Mouse (Mus musculus) kidney, postnatal 0 days (tissue): ENCODE data around the gene Zbtb39. TPM values are rescaled to one million over a fixed set of nuclear protein-coding genes. Genes with fewer than 3 reads are reported as not detected.

Source experiments
- ATAC-seq: fragments of 200-750 bp; cut with Nextera tagmentation; replicated peaks from 2 replicates; pipeline ENCODE4 v1.8.0; 2017; ENCODE audit warnings: low read depth, moderate number of reproducible peaks, moderate TSS enrichment, moderate library complexity; ENCODE audit not compliant: low FRiP score
- DNase-seq: peaks from one replicate; pipeline ENCODE4 v3.0.0-alpha.2; 2016; ENCODE audit warnings: low spot score
- H3K27ac ChIP-seq: fragments of 300-500 bp; sonication (generic); 2 replicates; pipeline ENCODE4 v1.5.1; 2014; ENCODE audit warnings: mild to moderate bottlenecking
- H3K27me3 ChIP-seq: fragments of 300-500 bp; sonication (generic); 2 replicates; pipeline ENCODE4 v1.6.1; 2014; ENCODE audit warnings: low read length, mixed read lengths; ENCODE audit not compliant: insufficient read depth
- H3K36me3 ChIP-seq: fragments of 300-500 bp; sonication (generic); 2 replicates; pipeline ENCODE4 v1.6.1; 2014; ENCODE audit warnings: low read length, mixed read lengths; ENCODE audit not compliant: insufficient read depth
- H3K4me1 ChIP-seq: fragments of 300-500 bp; sonication (generic); replicated peaks from 2 replicates; pipeline ENCODE4 v1.6.1; 2014; ENCODE audit warnings: antibody characterized with exemption, low read length, mixed read lengths; ENCODE audit not compliant: insufficient read depth
- H3K4me2 ChIP-seq: fragments of 300-500 bp; sonication (generic); 2 replicates; pipeline ENCODE4 v1.6.1; 2014; ENCODE audit warnings: mild to moderate bottlenecking, low read length, moderate library complexity, mixed read lengths
- H3K4me3 ChIP-seq: fragments of 300-500 bp; sonication (generic); replicated peaks from 2 replicates; pipeline ENCODE4 v1.5.1; 2014; ENCODE audit warnings: low read depth, low read length
- H3K9ac ChIP-seq: fragments of 300-500 bp; sonication (generic); 2 replicates; pipeline ENCODE4 v1.6.1; 2014; ENCODE audit warnings: low read depth, low read length
- H3K9me3 ChIP-seq: fragments of 300-500 bp; sonication (generic); replicated peaks from 2 replicates; pipeline ENCODE4 v1.6.1; 2016; ENCODE audit warnings: low read length, inconsistent platforms, mixed read lengths
- CTCF ChIP-seq: IDR thresholded peaks from 2 replicates; pipeline ENCODE4 v1.5.1; 2016; ENCODE audit warnings: antibody characterized with exemption, low read depth, mild to moderate bottlenecking, moderate library complexity
- WGBS: fragments of 180-500 bp; shearing (Covaris S2); extraction: QIAGEN DNeasy Blood & Tissue Kit; methylation state at CpG from one replicate; pipeline ENCODE4 v1.1.7; 2014; 5-methylcytosine and 5-hydroxymethylcytosine counted together
- polyA plus RNA-seq: library from polyadenylated mRNA; unstranded; fragments of >200 nt; fragmentation: Nextera tagmentation; extraction: Ambion mirVana; gene quantifications from 2 replicates; pipeline ENCODE4 v1.2.1, GENCODE M21; 2015

Zbtb39 gene
- polyA plus RNA-seq, 1 experiment from 2014 or later = 2.8 TPM

GRCm38 (mm10) chr10:127721671-127722418 lies 17.5 kb upstream of the Zbtb39 start:
- ATAC-seq = peak; percentile 23
- Histone ChIP-seq H3K27ac (peak overlapping the region; percentile 85), H3K9ac (peak overlapping the region; percentile 51), H3K4me1 (no peaks in the 10 kb centered on the region; the same call in 1 of the 2 replicates), H3K4me3 (peak overlapping the region; percentile 14), H3K36me3 (no peaks in the 10 kb centered on the region), H3K27me3 (0 out of 2 replicates have a peak, but pooled peaks cover 3% of the 10 kb centered on the region), H3K9me3 (no peaks in the 10 kb centered on the region), H3K4me2 (peak overlapping the region; percentile 46)
- 3% methylated on average over 20 of the region's 20 CpGs for WGBS
- DNase-seq = peak; percentile 75
- TF ChIP-seq CTCF = no peak

DNA sequence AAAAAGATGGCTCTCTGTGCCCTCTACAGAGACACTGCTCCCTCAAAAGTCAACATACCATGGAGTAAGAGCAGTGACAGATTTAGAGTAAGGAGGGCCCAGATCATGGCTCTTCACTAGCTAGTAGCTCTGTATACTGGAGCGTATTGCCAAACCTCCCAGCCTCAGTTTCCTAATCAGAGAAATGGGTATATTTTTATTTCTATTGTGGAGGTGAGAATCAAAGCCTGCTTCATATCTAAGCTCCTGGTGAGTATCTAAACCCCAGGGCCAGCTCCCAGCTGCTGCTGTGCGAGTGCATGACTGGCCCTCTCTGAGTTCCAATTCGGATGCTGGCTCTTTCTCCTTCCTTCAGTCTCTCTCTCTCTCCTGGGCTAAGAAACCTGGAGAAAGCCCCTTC lies 15.2 kb upstream of the Zbtb39 start, which contains the start of gene Tac2:
Gene Tac2, plus strand, starts transcription at position 301 of the 400 bp plus-strand sequence.
- 0 out of 2 replicates have a peak, but pooled peaks cover 3% of the 10 kb centered on the region for H3K27me3 ChIP-seq
- DNase-seq (no peak), ATAC-seq (no peak)
- no peaks in the 10 kb centered on the region for H3K9me3 ChIP-seq
- no peak within 1 kb of the TSS for H3K4me3 ChIP-seq
- no peak within 1 kb of the TSS for H3K4me2 ChIP-seq
- 87% methylated on average over 3 of the region's 3 CpGs for WGBS
- no peak for TF ChIP-seq CTCF
- H3K4me1 ChIP-seq = no peaks in the 10 kb centered on the region; the same call in 1 of the 2 replicates
- no peak within 1 kb of the TSS for H3K27ac ChIP-seq
- H3K9ac ChIP-seq = no peak within 1 kb of the TSS
- H3K36me3 ChIP-seq = no peaks in the 10 kb centered on the region

DNA sequence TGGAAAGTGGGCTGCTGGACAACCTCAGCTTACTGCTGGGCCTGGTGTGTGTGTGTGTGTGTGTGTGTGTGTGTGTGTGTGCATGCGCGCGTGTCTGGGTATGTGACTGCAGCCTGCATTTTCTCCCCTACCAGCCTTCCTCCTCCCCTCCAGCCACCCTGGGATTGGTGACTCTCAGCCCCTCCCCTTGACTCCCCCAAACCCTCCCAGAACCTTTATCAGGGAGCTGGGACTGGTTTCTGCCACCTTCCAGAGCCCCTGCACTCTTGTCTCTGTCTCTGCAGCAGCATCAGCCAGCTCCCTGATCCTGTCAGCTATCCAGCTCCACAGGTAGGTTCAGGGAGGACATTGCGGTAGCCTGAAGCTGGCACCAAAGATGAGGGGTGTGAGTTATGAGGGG lies 14.2 kb upstream of the Zbtb39 start:
- H3K27ac ChIP-seq = no peak overlapping the region
- H3K4me1 ChIP-seq = no peaks in the 10 kb centered on the region; the same call in 1 of the 2 replicates
- no peak overlapping the region for H3K4me2 ChIP-seq
- 55% methylated on average over 4 of the region's 4 CpGs for WGBS
- DNase-seq = no peak
- no peak for TF ChIP-seq CTCF
- H3K4me3 ChIP-seq = no peak overlapping the region
- no peaks in the 10 kb centered on the region for H3K36me3 ChIP-seq
- 0 out of 2 replicates have a peak, but pooled peaks cover 3% of the 10 kb centered on the region for H3K27me3 ChIP-seq
- no peak for ATAC-seq
- H3K9ac ChIP-seq = no peak overlapping the region
- no peaks in the 10 kb centered on the region for H3K9me3 ChIP-seq

DNA sequence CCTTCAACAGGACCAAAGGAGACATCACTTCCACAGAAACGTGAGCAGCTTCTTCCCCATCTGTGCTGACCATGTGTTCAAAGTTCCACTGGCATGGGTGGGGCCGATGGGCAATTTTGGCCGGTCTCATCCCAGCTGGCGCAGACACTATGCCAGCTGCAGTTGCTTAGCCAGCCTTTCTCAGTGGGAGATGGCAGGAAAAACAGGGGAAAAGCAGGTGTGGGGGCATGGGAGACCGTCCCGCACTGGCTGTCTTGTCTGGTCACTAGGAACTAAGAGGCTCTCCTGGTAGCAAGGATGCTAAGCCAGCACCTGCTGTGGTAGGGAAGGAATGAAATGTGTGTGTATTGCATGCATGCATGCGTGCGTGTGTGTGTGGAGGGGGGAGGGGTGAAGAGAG lies 10.9 kb upstream of the Zbtb39 start:
- no peaks in the 10 kb centered on the region for H3K36me3 ChIP-seq
- H3K9me3 ChIP-seq = no peaks in the 10 kb centered on the region
- no peak overlapping the region for H3K4me2 ChIP-seq
- no peak for TF ChIP-seq CTCF
- ATAC-seq = no peak
- WGBS = 77% methylated on average over 8 of the region's 8 CpGs
- no peak overlapping the region for H3K27ac ChIP-seq
- no peaks in the 10 kb centered on the region for H3K27me3 ChIP-seq
- peaks cover 3% of the 10 kb centered on the region; the same call in 1 of the 2 replicates for H3K4me1 ChIP-seq
- DNase-seq = no peak
- no peak overlapping the region for H3K4me3 ChIP-seq
- H3K9ac ChIP-seq = no peak overlapping the region

DNA sequence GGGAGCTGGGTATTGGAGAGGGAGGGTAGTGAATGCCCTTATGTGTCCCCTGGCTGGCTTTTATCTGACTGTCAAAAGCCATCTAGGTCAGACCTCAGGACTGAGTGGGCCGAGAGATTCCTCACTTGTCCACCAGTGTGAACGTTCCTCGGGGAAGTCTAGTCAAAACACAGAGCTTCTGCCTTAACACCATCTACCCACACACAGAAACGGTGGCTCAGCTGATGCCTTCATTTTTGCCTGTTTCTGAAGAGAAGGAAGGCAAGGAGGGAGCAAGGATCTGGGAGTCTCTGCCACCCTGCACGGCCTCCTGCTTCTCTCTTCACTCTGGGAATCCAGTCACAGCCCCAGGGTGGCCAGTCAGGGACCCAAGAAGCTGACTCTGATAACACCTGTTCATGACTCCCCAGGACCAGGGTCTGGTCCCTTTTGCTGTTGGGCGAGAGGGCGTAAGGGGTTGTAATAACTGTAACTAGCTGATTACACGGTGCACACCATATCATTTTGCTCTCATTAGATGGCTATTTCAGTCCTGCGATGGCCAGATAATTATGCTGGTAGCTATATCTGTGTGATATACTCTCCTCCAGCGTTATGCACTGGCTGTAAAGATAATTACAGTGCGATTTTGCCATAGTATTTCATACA lies 8.9 kb upstream of the Zbtb39 start:
- ATAC-seq (no peak), DNase-seq (no peak)
- H3K9ac ChIP-seq = no peak overlapping the region
- no peak overlapping the region for H3K4me2 ChIP-seq
- no peaks in the 10 kb centered on the region for H3K27me3 ChIP-seq
- H3K9me3 ChIP-seq = no peaks in the 10 kb centered on the region
- 70% methylated on average over 11 of the region's 11 CpGs for WGBS
- H3K27ac ChIP-seq = no peak overlapping the region
- no peaks in the 10 kb centered on the region for H3K36me3 ChIP-seq
- TF ChIP-seq CTCF = no peak
- peaks cover 3% of the 10 kb centered on the region; the same call in 1 of the 2 replicates for H3K4me1 ChIP-seq
- no peak overlapping the region for H3K4me3 ChIP-seq

- TF ChIP-seq CTCF = no peak
- Histone ChIP-seq H3K9me3 (no peaks in the 10 kb centered on the region), H3K27me3 (no peaks in the 10 kb centered on the region), H3K4me3 (no peak overlapping the region), H3K36me3 (no peaks in the 10 kb centered on the region), H3K27ac (no peak overlapping the region), H3K4me1 (peaks cover 3% of the 10 kb centered on the region; the same call in 1 of the 2 replicates), H3K9ac (no peak overlapping the region), H3K4me2 (no peak overlapping the region)
- WGBS = 30% methylated on average over 9 of the region's 9 CpGs
- DNase-seq (no peak), ATAC-seq (no peak)
Measured at GRCm38 (mm10) chr10:127730933-127731310, 8.4 kb upstream of the Zbtb39 start.
